Mouse (Mus musculus): Measurements from ENCODE around the gene Uhmk1. TPM values are rescaled to one million over a fixed set of nuclear protein-coding genes. Genes with fewer than 3 reads are reported as not detected.

The Uhmk1 gene
- polyA plus RNA-seq, 1 experiment = 4.5 TPM

GRCm38 (mm10) chr1:170191925-170192324 is 23.3 kb downstream of the Uhmk1 start:
- Histone ChIP-seq H3K36me3 (ENCODE audit: control insufficient read depth, insufficient read depth, low read length) (peaks cover 3% of the 10 kb centered on the region), H3K27ac (ENCODE audit: control insufficient read depth, insufficient read depth, low read depth, low read length) (no peak overlapping the region), H3K4me1 (ENCODE audit: control insufficient read depth, insufficient read depth, low read length) (peaks cover 2% of the 10 kb centered on the region; the same call in 1 of the 2 replicates), H3K4me3 (ENCODE audit: control insufficient read depth, low read depth, low read length) (no peak overlapping the region), H3K27me3 (ENCODE audit: control insufficient read depth, insufficient read depth, low read length) (no peaks in the 10 kb centered on the region)
- no peak for TF ChIP-seq CTCF (IDR thresholded peaks at IDR 0.05; ENCODE audit: control insufficient read depth, insufficient read depth, insufficient replicate concordance, low read depth, low read length)
- no peak for TF ChIP-seq POLR2A (IDR thresholded peaks at IDR 0.05; ENCODE audit: control insufficient read depth, low read depth, low read length)

GRCm38 (mm10) chr1:170190225-170190624 is 25.0 kb downstream of the Uhmk1 start:
- TF ChIP-seq CTCF (IDR thresholded peaks at IDR 0.05; ENCODE audit: control insufficient read depth, insufficient read depth, insufficient replicate concordance, low read depth, low read length) (no peak), POLR2A (IDR thresholded peaks at IDR 0.05; ENCODE audit: control insufficient read depth, low read depth, low read length) (no peak)
- Histone ChIP-seq H3K4me3 (ENCODE audit: control insufficient read depth, low read depth, low read length) (no peak overlapping the region), H3K27ac (ENCODE audit: control insufficient read depth, insufficient read depth, low read depth, low read length) (no peak overlapping the region), H3K27me3 (ENCODE audit: control insufficient read depth, insufficient read depth, low read length) (no peaks in the 10 kb centered on the region), H3K36me3 (ENCODE audit: control insufficient read depth, insufficient read depth, low read length) (peaks cover 3% of the 10 kb centered on the region), H3K4me1 (ENCODE audit: control insufficient read depth, insufficient read depth, low read length) (peaks cover 2% of the 10 kb centered on the region; the same call in 1 of the 2 replicates)

GRCm38 (mm10) chr1:170188601-170189000 is 26.6 kb downstream of the Uhmk1 start:
- Histone ChIP-seq H3K4me1 (ENCODE audit: control insufficient read depth, insufficient read depth, low read length) (peaks cover 2% of the 10 kb centered on the region; the same call in 1 of the 2 replicates), H3K4me3 (ENCODE audit: control insufficient read depth, low read depth, low read length) (no peak overlapping the region), H3K36me3 (ENCODE audit: control insufficient read depth, insufficient read depth, low read length) (no peaks in the 10 kb centered on the region; the same call in 1 of the 2 replicates), H3K27ac (ENCODE audit: control insufficient read depth, insufficient read depth, low read depth, low read length) (no peak overlapping the region), H3K27me3 (ENCODE audit: control insufficient read depth, insufficient read depth, low read length) (no peaks in the 10 kb centered on the region)
- TF ChIP-seq CTCF (IDR thresholded peaks at IDR 0.05; ENCODE audit: control insufficient read depth, insufficient read depth, insufficient replicate concordance, low read depth, low read length) (no peak), POLR2A (IDR thresholded peaks at IDR 0.05; ENCODE audit: control insufficient read depth, low read depth, low read length) (no peak)

GRCm38 (mm10) chr1:170186531-170186930 is 28.7 kb downstream of the Uhmk1 start:
- no peaks in the 10 kb centered on the region for H3K27me3 ChIP-seq (ENCODE audit: control insufficient read depth, insufficient read depth, low read length)
- no peaks in the 10 kb centered on the region for H3K36me3 ChIP-seq (ENCODE audit: control insufficient read depth, insufficient read depth, low read length)
- TF ChIP-seq CTCF (IDR thresholded peaks at IDR 0.05; ENCODE audit: control insufficient read depth, insufficient read depth, insufficient replicate concordance, low read depth, low read length) = no peak
- no peak for TF ChIP-seq POLR2A (IDR thresholded peaks at IDR 0.05; ENCODE audit: control insufficient read depth, low read depth, low read length)
- H3K27ac ChIP-seq (ENCODE audit: control insufficient read depth, insufficient read depth, low read depth, low read length) = no peak overlapping the region
- H3K4me1 ChIP-seq (ENCODE audit: control insufficient read depth, insufficient read depth, low read length) = peaks cover 2% of the 10 kb centered on the region; the same call in 1 of the 2 replicates
- H3K4me3 ChIP-seq (ENCODE audit: control insufficient read depth, low read depth, low read length) = no peak overlapping the region

GRCm38 (mm10) chr1:170185137-170185536 is 30.1 kb downstream of the Uhmk1 start:
- TF ChIP-seq POLR2A (IDR thresholded peaks at IDR 0.05; ENCODE audit: control insufficient read depth, low read depth, low read length) (no peak), CTCF (IDR thresholded peaks at IDR 0.05; ENCODE audit: control insufficient read depth, insufficient read depth, insufficient replicate concordance, low read depth, low read length) (no peak)
- no peak overlapping the region for H3K4me3 ChIP-seq (ENCODE audit: control insufficient read depth, low read depth, low read length)
- no peak overlapping the region for H3K27ac ChIP-seq (ENCODE audit: control insufficient read depth, insufficient read depth, low read depth, low read length)
- H3K27me3 ChIP-seq (ENCODE audit: control insufficient read depth, insufficient read depth, low read length) = no peaks in the 10 kb centered on the region
- H3K36me3 ChIP-seq (ENCODE audit: control insufficient read depth, insufficient read depth, low read length) = no peaks in the 10 kb centered on the region
- H3K4me1 ChIP-seq (ENCODE audit: control insufficient read depth, insufficient read depth, low read length) = peaks cover 2% of the 10 kb centered on the region; the same call in 1 of the 2 replicates

- no peaks in the 10 kb centered on the region for H3K36me3 ChIP-seq (ENCODE audit: control insufficient read depth, insufficient read depth, low read length)
- TF ChIP-seq CTCF (IDR thresholded peaks at IDR 0.05; ENCODE audit: control insufficient read depth, insufficient read depth, insufficient replicate concordance, low read depth, low read length) (no peak), POLR2A (IDR thresholded peaks at IDR 0.05; ENCODE audit: control insufficient read depth, low read depth, low read length) (no peak)
These were observed 32.5 kb downstream of the Uhmk1 start for GRCm38 (mm10) chr1:170182706-170183105.

GRCm38 (mm10) chr1:170176661-170177239 is 38.4 kb downstream of the Uhmk1 start:
- no peak for TF ChIP-seq POLR2A (IDR thresholded peaks at IDR 0.05; ENCODE audit: control insufficient read depth, low read depth, low read length)
- no peak for TF ChIP-seq CTCF (IDR thresholded peaks at IDR 0.05; ENCODE audit: control insufficient read depth, insufficient read depth, insufficient replicate concordance, low read depth, low read length)
- H3K27me3 ChIP-seq (ENCODE audit: control insufficient read depth, insufficient read depth, low read length) = no peaks in the 10 kb centered on the region
- no peak overlapping the region for H3K4me3 ChIP-seq (ENCODE audit: control insufficient read depth, low read depth, low read length)

More at GRCm38 (mm10) chr1:170182706-170183105, 32.5 kb downstream of the Uhmk1 start:
- Histone ChIP-seq H3K4me3 (ENCODE audit: control insufficient read depth, low read depth, low read length) (no peak overlapping the region), H3K27ac (ENCODE audit: control insufficient read depth, insufficient read depth, low read depth, low read length) (no peak overlapping the region), H3K27me3 (ENCODE audit: control insufficient read depth, insufficient read depth, low read length) (no peaks in the 10 kb centered on the region), H3K4me1 (ENCODE audit: control insufficient read depth, insufficient read depth, low read length) (no peaks in the 10 kb centered on the region)

More at GRCm38 (mm10) chr1:170176661-170177239, 38.4 kb downstream of the Uhmk1 start:
- no peak overlapping the region for H3K27ac ChIP-seq (ENCODE audit: control insufficient read depth, insufficient read depth, low read depth, low read length)
- no peaks in the 10 kb centered on the region for H3K36me3 ChIP-seq (ENCODE audit: control insufficient read depth, insufficient read depth, low read length)
- no peaks in the 10 kb centered on the region; the same call in none of the 2 replicates for H3K4me1 ChIP-seq (ENCODE audit: control insufficient read depth, insufficient read depth, low read length)
